Mouse (Mus musculus) ES-E14 (cell line): ENCODE measurements at regions not wholly inside any gene's neighbourhood (a gene's known extent, or its start where the extent isn't known, plus 50 kb on each side); places are given as distances from the start of the nearest gene placed in this dataset.

Experiments
- HCFC1 ChIP-seq: IDR thresholded peaks from 2 replicates; pipeline ENCODE4 v1.6.1; 2012; ENCODE audit warnings: low read length, inconsistent platforms, borderline replicate concordance; ENCODE audit not compliant: insufficient read depth
- MAFK ChIP-seq: IDR thresholded peaks from 2 replicates; pipeline ENCODE4 v1.6.1; 2014; ENCODE audit warnings: mild to moderate bottlenecking, low read depth, low read length, inconsistent platforms; ENCODE audit not compliant: insufficient read depth
- ZC3H11A ChIP-seq: IDR thresholded peaks from 2 replicates; pipeline ENCODE4 v1.6.1; 2012; ENCODE audit warnings: low read depth, mild to moderate bottlenecking, inconsistent platforms, low read length, borderline replicate concordance

DNA sequence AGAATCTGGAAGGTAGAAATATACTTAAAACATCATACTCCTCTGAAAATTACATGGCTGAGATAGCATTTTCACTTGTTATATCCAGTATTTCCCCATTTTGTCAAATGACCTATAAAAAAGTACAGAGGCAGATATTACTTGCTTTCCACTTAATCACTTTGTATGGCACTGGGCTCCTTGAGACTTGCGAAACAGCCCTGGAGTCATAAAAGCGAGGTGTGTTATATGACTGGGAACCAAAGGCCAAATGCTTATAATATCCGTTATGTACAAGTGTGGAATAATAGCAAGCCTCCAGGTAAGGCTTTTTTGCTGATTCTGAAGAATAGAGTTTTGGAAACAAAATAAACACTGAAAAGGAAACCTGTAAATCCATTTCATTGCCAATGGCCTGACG is 277.3 kb upstream of the Khdrbs2 start:
- TF ChIP-seq MAFK (no peak), ZC3H11A (no peak), HCFC1 (no peak)
